Mouse (Mus musculus) cerebellum, adult 8-10 months (tissue): ENCODE measurements around the gene Cdk2ap1.
"Not testable (repeated sequence)": the region's sequence is repeated elsewhere in the genome, so short reads cannot be mapped to it uniquely, and the experiment has no call there.

Experiments used
- DNase-seq: peaks from one replicate; pipeline ENCODE4 v3.0.0; 2022

The Cdk2ap1 gene

DNA sequence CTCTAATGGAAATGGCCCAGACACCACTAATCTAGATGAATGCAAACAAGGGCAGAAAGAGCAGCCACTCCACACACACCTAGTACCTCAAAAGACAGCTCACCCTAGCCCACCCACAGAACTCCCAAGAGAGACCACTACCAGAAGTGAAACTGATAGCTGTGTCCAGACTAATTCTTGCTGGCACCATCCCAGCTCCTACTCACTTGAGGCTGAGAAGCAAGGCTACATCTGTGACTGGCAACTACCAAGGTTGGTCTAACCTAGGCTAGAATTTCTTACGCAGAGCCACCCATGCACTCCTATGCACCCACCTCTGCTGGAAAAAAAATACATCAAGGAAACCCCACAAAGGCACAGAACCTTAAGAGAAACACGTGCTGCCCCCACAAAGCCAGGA is 12.5 kb downstream of the Cdk2ap1 start:
- no peak for DNase-seq

DNA sequence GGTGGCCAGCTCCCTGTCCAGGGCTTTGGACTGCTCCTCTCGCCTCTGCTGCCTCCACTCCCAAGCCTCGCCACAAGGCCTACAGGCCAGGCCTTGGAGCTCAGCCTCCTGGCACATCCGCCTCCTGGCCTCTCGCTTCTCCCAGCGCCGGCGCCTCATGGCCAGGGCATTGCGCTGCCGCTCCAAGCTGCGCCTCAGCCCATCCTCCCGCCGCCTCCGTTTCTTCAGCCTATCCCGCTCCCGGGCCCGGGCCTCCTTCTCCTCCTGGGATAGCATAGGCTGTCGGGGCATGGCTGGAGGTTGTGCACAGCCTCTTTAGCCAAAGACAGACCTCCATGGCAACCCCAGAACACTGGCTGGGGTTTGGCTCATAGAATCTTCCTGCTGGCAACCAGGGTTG is 13.7 kb downstream of the Cdk2ap1 start:
- DNase-seq = peak; percentile 63

DNA sequence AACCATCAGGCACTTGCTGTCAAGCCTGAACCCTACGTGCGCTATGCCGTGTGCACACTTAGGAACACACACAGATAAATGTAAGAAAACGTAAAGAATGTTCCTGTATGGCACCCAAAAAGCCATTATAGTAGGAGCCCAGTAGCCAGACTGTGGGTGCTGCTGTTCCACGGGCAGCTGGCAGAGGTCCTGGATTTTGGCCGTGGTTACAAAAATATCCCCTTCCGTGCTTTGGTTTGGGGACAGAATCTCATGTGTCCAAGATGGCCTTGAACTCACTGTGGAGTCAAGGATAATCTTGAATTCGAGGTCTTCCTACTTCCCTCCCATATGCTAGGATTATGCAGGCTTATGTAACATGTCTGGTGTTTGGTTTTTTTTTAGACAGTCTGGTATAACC is 20.0 kb downstream of the Cdk2ap1 start:
- no peak for DNase-seq

DNA sequence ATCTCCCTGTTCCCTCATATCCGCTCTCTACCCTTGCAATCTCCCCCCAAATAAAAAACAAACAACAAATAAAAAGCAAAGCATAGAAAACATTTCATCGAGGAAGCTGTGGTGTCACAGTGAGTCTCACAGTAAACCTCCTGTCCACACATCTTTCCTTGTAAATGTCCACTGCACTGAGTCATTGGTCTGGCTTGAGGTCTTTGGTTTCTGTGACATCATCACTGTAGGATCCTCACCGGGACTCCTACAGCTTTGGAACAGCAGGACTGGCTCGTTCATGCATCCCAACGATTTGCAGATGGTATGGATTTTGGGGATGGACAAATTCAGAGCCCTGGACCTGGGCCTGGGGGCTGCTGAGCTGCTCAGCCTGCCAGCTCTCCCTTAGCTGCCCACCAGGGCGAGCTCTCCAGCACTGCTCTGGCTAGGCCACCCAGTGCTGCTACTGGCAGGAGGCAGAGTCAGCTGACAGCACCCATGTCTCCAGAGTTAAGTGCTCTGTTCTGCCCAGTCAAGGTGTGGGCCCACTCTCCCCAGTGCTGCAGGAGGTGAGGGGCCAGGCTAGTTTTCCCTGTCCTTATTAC is 21.0 kb downstream of the Cdk2ap1 start:
- DNase-seq = not testable (repeated sequence)

DNA sequence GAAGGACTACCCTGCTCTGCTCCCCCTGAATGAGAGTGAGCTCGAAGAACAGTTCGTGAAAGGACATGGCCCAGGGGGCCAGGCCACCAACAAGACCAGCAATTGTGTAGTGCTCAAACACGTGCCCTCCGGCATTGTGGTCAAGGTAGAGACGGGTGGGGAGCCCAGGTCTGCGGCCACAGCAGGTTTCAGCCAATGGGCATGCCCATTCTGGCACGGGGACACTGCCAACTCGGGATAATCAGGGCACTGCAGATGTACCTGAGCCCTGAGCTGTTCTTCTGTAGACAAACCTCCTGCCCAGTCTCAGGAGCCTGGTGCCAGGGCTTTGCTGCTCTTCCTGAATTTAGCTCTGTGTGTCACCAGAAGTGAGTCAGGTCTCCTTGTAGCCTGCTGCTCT is 24.1 kb downstream of the Cdk2ap1 start:
- DNase-seq = peak; percentile 71

DNA sequence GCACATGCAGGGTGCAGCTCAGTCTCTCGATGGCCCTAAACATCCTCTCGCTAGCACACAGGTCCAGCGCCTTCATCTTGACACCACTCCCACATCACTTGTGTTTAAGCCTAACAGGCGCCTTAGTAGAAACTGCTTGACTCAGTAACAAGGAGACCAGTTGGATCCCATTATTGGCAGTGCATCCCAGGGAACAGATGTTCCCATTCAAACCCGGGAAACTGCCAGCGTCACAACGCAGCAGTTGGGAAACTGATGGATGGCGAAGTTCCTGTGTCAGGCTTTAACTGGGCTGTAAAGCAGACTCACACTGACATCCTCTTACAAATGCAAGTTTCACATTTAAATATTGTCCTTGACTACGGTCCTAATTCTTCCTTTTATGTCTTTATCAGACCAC is 25.0 kb downstream of the Cdk2ap1 start:
- no peak for DNase-seq

DNA sequence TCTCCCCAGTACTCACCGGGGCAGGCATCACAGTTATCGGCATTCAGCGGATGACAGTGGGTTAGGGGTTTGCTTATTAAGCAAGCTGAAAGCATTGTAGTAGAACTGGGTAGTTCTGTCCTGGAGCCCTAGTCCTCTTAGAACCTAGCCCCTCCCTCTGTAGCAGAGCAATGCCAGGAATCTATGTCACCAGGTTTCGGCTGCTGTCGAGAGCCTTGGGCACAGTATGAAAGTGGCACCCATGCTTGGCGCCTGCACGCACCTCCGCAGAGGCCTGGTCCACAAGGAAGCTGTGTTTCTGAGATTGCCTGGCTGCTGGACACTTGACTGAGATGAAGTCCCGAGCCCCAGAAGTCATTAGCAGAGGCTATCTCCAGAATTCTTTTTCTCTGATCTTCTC is 25.8 kb downstream of the Cdk2ap1 start:
- no peak for DNase-seq

DNA sequence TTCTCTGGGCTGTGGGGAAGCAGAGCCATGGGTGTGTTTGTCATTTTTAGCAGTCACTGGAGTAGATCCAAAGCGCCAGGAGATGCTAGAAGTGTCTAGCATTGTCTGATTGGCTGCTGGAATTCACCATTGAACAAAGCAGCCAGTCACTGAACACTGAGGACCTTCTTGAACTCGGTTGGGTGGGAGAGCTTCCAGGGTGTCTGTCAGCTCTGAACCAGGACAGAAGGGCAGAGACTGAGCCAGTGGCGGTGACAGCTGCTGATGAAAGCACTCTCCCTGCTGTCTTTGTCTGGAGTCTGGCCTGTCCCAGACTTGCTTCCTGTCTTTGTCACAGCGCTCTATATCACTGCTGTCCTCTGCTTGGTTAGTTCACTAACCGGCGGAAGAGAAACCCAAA is 28.5 kb downstream of the Cdk2ap1 start:
- no peak for DNase-seq

DNA sequence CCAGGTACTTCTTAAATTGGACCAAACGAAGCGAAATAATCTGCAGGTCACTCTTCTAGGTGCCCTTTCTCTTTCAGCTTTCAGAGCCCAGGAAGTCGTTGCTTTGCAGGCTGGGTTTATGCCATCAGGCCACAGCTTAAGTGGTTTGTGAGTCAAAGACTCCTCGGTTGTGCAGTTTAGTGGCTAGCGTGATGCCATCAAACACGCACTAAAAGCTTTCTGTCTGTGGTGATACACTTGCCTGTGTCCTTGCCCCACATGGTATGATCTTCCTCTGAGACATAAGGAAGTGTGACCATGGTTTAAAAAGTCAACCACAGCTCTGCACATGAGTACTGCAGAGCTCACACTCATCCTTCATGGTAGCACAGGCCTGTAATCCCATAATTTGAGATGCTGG is 32.8 kb downstream of the Cdk2ap1 start:
- no peak for DNase-seq

DNA sequence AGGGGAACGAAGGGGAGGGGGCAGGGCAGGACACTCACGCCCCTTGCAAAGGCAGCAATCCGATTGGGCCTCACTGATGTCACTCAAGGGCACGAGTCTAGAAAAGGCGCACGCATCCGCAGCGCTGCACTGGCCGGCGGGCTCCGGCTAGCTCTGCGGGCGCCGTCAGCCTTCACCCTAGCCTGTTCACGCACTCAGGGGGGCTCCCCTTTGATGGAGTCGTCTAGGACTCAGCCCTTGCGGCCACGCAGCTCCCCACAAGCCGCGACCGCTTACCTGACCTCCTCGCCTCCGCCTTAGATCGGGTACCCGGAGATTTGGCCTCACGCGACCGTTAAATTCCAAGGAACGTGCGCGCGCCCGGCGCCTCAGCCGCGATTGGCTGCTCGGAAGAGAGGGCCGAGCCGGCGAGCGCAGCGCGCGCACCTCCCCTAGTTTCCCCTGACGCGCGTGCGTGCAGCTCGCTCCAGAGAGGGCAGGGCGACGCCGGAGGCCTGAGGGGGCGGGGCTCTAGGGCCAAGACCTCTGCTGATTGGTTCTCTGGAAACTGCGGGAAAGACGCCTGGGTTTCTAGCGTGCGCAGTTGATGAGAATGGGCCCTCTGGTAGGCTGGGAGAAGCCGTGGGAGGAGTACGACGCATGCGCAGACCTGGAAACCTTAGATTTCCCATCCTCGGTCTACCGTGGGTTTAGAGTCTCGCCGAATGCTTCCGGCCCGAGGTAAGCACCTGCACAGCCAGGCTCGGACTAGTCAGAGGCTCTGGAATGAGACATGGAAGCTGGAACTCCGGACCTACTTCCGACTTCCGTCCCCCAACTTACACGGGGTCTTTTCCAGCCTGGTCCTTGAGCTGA is 35.1 kb downstream of the Cdk2ap1 start, which contains the start of the genes Mphosph9 and 2810006K23Rik:
Gene Mphosph9, minus strand, starts transcription at position 463 of the 855 bp plus-strand sequence.
Gene 2810006K23Rik, plus strand, starts transcription at position 580 of the 855 bp plus-strand sequence.
- DNase-seq = peak; percentile 99

DNA sequence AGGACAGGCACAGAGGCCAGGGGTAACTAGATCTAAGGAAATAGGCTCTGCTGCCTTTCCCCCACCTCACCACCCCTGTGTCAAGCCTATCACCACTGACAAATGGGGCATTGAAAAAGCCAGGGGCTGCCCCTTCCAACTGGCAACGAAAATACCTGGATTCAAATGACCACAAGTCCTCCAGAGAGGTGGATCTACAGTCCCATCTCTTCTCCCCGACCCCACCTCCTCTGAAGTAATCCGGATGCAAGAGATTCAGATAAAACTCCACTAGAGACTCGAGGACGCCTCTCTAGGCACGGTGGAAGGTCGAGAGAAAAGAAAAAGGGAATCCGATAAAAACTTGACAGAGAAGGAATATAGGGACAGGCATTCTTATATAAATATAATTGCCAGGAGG is 36.1 kb downstream of the Cdk2ap1 start:
- DNase-seq = no peak

DNA sequence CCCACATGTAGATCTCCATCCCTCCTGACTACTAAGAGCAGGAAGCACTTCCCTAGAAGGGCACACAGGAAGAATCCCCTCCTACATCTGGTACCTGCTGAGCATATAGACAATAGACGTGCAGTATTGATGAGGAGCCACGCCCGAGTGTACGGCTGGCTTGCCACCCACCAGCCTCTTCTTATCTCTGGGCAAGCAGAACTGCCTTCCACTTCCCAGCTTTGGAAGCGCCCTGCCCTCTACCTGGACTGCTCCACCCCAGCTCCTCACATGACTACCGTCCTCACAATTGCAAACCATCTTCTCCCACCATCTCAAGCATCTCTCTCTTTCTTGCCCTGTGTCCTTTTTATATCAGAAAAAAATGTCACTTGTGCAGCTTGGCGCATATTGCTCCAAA is 45.2 kb downstream of the Cdk2ap1 start:
- no peak for DNase-seq

DNA sequence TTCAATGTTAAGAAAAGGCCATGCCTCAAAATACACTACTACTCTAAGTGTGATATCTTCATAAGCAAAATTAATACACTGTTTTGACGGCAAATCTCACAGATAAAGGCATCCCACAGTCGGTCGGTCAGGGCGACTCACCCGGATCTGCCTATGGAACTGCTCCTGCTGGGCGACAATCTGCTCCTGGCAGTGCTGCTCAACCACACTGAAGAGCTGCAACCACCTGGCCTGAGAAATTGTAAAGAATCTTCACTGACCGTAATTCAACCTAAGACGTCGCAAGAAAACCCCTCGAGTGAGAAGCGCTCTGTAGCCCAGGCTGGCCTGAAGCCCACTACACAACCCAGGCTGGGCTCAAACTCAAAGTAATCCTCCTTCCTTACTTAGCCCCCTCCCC is 46.9 kb downstream of the Cdk2ap1 start:
- DNase-seq = peak; percentile 84

DNA sequence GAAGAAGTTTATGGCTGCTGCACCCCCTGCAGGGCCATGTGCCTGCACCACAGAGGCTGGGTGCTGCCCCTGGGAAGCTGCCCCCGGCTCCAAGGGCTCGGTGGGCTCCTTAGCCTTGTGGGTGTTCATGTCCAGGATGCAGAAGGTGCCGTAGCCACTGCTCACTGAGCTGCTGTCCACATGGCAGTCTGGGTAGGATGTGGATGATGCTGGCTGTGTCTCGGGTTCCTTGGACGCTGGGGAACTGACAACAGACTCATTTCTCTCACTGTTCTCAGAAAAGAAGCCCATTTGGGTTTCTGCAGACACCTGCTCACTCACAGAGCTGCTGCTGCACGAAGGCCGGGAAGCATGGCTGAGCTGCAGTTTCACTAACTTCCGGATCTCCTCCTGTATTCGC is 47.4 kb downstream of the Cdk2ap1 start:
- DNase-seq = no peak

DNA sequence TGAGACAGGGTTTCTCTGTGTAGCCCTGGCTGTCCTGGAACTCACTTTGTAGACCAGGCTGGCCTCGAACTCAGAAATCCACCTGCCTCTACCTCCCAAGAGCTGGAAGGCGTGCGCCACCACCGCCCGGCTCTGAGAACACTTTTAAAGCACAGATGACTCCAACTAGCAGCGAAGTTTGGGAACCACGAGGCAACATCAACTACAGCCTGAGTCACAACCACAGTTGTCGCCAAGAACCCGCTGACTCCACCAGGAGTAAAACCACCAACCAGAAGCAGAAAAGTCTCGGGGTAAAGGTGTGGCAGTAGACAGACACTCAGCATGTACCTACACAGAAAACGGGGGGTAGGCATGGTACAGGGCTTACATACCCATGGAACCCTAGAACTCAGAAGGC is 52.8 kb downstream of the Cdk2ap1 start:
- DNase-seq = no peak

DNA sequence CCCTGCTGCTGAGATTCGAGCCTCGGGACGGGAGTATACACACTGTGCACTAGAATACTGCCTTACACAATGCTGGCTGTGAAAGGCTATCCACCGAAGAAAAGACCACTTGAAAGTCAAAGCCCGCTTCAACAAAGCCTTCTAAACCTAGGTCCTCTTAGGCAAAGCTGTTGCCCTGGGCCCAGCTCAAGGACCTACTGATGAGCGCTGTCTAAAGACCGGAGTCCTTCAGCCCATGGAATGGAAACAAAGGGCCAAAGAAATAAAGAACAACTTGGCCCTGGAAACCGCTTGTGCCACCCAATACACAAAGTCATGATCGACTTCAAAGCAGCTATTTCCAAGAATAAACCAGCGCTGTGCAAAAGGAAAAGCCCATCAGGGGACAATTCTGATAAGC is 53.7 kb downstream of the Cdk2ap1 start:
- DNase-seq = no peak

DNA sequence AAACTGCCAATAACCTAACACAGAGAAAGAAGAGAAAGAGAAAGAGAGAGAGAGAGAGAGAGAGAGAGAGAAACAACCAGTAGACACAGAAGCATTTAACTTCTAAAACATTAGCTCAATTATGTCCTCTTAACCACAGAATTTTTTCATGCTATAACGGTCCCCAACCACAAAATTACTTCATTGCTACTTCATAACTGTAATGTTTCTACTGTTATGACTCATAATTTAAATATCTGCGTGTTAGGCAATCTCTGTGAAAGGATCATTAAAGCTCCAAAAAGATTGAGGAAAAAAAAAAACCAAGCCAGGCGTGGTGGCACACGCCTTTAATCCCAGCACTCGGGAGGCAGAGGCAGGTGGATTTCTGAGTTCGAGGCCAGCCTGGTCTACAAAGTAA is 60.0 kb downstream of the Cdk2ap1 start:
- not testable (repeated sequence) for DNase-seq

DNA sequence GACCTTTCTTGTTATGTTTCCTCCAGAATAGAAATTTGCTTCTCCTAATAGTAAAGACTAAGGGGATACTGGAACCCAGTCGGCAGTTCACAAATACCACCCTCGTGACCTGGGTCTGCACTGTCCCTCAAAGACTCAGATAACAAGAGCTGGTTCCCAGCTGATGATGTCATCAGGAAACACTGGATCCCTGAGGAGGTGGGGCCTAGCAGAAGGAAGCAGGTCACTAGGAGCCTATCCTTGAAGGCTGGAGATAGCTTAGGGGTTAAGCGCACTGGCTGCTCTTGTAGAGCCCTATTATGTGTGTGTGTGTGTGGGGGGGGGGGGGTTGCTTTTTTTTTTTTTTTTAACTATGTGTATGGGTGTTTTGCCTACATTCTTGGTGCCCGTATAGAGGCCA is 62.8 kb downstream of the Cdk2ap1 start:
- no peak for DNase-seq

DNA sequence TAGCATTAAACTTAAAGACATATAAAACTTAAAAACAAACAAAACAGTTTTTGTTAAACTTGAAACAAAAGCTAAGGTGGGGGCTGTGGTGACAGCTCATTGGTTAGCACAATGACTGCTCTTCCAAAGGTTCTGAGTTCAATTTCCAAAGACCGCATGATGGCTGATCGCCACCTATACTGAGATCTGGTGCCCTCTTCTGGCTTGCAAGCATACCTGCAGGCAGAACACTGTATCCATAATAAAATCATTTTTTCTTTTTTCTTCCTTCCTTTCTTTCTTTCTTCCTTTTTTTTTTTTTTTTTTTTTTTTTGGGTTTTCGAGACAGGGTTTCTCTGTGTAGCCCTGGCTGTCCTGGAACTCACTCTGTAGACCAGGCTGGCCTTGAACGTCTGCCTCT is 63.6 kb downstream of the Cdk2ap1 start:
- DNase-seq = peak; percentile 28

DNA sequence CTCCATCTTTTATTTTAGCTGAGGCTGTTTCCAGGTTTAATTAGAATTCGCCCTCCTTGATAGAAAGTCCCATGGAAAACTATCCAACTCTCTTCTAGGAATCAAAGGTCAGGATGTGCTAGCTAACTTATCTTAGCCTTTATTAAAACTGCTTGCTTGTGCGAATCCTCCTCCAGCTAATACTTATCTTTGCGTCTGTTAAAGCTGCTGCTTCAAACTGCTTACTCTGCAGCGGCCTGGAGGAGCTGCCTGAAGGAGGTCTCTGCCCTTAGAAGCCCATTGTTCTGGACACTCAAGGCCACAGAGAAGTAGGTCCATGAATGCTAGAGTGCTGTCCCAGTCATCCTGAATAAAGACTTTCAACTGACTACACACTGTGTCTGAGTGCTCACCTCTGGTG is 66.4 kb downstream of the Cdk2ap1 start:
- DNase-seq = no peak
